Mouse (Mus musculus) CD4-positive, CD25-positive, alpha-beta regulatory T cell, adult 9 weeks (primary cell): ENCODE data around the gene Rassf8. TPM values are rescaled to one million over a fixed set of nuclear protein-coding genes. Genes with fewer than 3 reads are reported as not detected.

Experiments used
- polyA plus RNA-seq: library from polyadenylated mRNA; unstranded; fragments of 100-300 nt; shearing (Covaris generic); gene quantifications from one replicate; pipeline ENCODE4 v1.2.1, GENCODE M21; 2017

Rassf8 gene
- not detected for polyA plus RNA-seq

GRCm38 (mm10) chr6:145746132-145746849, at the start of gene Rassf8:
Rassf8 (plus strand) TSS chr6:145746748.

GRCm38 (mm10) chr6:145865289-145865885, 118.8 kb downstream of the Rassf8 start, which contains the start of gene Bhlhe41:
Bhlhe41 (minus strand) TSS chr6:145865558.

Other genes starting within 250 kb of the Rassf8 start
- not detected for gene Lmntd1, start 132.4 kb upstream of the Rassf8 start, polyA plus RNA-seq
- gene Tuba3b, start 131.0 kb upstream of the Rassf8 start, polyA plus RNA-seq, result not detected
- gene Bhlhe41, start 118.8 kb downstream of the Rassf8 start, polyA plus RNA-seq, result 0.09 TPM
- not detected for gene Sspn, start 184.9 kb downstream of the Rassf8 start, polyA plus RNA-seq